Mouse (Mus musculus) gonadal fat pad, adult 2 months (tissue): ENCODE results near the gene Ebp. TPM values are rescaled to one million over a fixed set of nuclear protein-coding genes. Genes with fewer than 3 reads are reported as not detected.
A peak's percentile ranks its signal among the peaks of the same experiment; 100 is the strongest.

Source experiments
- DNase-seq: peaks from one replicate; pipeline ENCODE4 v3.0.0-alpha.2; 2012; ENCODE audit warnings: low read depth
- polyA plus RNA-seq: library from polyadenylated mRNA; depleted of rRNA; stranded (reverse); fragments of >200 nt; gene quantifications from 2 replicates; pipeline ENCODE4 v1.2.3, GENCODE M21; 2012; rRNA removed

Gene Ebp
- polyA plus RNA-seq, 1 experiment = 68.5 TPM

GRCm38 (mm10) chrX:8182871-8183540, 10.3 kb downstream of the Ebp start:
- no peak for DNase-seq

GRCm38 (mm10) chrX:8179646-8180045, 13.7 kb downstream of the Ebp start:
- no peak for DNase-seq

GRCm38 (mm10) chrX:8178871-8179270, 14.4 kb downstream of the Ebp start:
- DNase-seq = no peak

- DNase-seq = no peak
These were observed 17.6 kb downstream of the Ebp start, which contains the start of gene Tbc1d25 for GRCm38 (mm10) chrX:8175504-8176385. Gene Tbc1d25, minus strand, starts transcription at chrX:8176181.

- no peak for DNase-seq
These were observed 18.2 kb downstream of the Ebp start for GRCm38 (mm10) chrX:8175169-8175503.

- DNase-seq = no peak
These were observed 25.3 kb downstream of the Ebp start for GRCm38 (mm10) chrX:8167716-8168647.

GRCm38 (mm10) chrX:8164471-8164870, 28.8 kb downstream of the Ebp start:
- DNase-seq = no peak

- no peak for DNase-seq
These were observed 30.2 kb downstream of the Ebp start for GRCm38 (mm10) chrX:8163076-8163475.

- DNase-seq = peak; percentile 10
These were observed 47.9 kb downstream of the Ebp start, which contains the start of gene Rbm3 for GRCm38 (mm10) chrX:8145153-8145991. Gene Rbm3, minus strand, starts transcription at chrX:8145880.

- no peak for DNase-seq
These were observed 49.6 kb downstream of the Ebp start for GRCm38 (mm10) chrX:8143750-8144149.

- no peak for DNase-seq
These were observed 50.4 kb downstream of the Ebp start for GRCm38 (mm10) chrX:8142948-8143347.

GRCm38 (mm10) chrX:8141058-8141457, 52.3 kb downstream of the Ebp start:
- DNase-seq = no peak

- DNase-seq = no peak
These were observed 52.9 kb downstream of the Ebp start for GRCm38 (mm10) chrX:8140446-8140845.

- no peak for DNase-seq
These were observed 53.8 kb downstream of the Ebp start for GRCm38 (mm10) chrX:8139480-8139879.

GRCm38 (mm10) chrX:8135886-8136285, 57.4 kb downstream of the Ebp start:
- no peak for DNase-seq

Other genes starting within 250 kb of the Ebp start
- 179 and 264 TPM in 2 replicates for gene Hdac6, start 245.6 kb downstream of the Ebp start, polyA plus RNA-seq
- gene Gata1, start 215.4 kb downstream of the Ebp start, polyA plus RNA-seq = 0.13 and 0.16 TPM in 2 replicates
- gene Glod5, start 175.0 kb downstream of the Ebp start, polyA plus RNA-seq = 0.22 and 0.31 TPM in 2 replicates
- 16.0 and 16.5 TPM in 2 replicates for gene Suv39h1, start 118.8 kb downstream of the Ebp start, polyA plus RNA-seq
- 7.8 and 9.5 TPM in 2 replicates for gene Was, start 103.0 kb downstream of the Ebp start, polyA plus RNA-seq
- gene Wdr13, start 60.6 kb downstream of the Ebp start, polyA plus RNA-seq = 93.8 and 104 TPM in 2 replicates
- gene Rbm3, start 47.6 kb downstream of the Ebp start, polyA plus RNA-seq = 134 and 160 TPM in 2 replicates
- gene Tbc1d25, start 17.3 kb downstream of the Ebp start, polyA plus RNA-seq = 12.0 TPM in 2 replicates
- gene Porcn, start 13.0 kb upstream of the Ebp start, polyA plus RNA-seq = 32.0 and 33.2 TPM in 2 replicates
- 42.3 and 43.6 TPM in 2 replicates for gene Ftsj1, start 58.9 kb upstream of the Ebp start, polyA plus RNA-seq
- 2,149 and 4,709 TPM in 2 replicates for gene Slc38a5, start 77.6 kb upstream of the Ebp start, polyA plus RNA-seq
- gene Ssxb10, start 133.9 kb upstream of the Ebp start, polyA plus RNA-seq = not detected in 2 replicates
- not detected in 2 replicates for gene Ssxb9, start 173.5 kb upstream of the Ebp start, polyA plus RNA-seq
- gene Ssxb1, start 219.8 kb upstream of the Ebp start, polyA plus RNA-seq = not detected in 2 replicates